Mouse (Mus musculus): Measurements from ENCODE around the gene 1700008O03Rik.

- TF ChIP-seq CTCF (conservative IDR thresholded peaks at IDR 0.05; ENCODE audit: insufficient read depth, insufficient read length, low read depth, low read length) (no peak), POLR2A (IDR thresholded peaks at IDR 0.05; ENCODE audit: low read depth, low read length) (no peak)
Measured at GRCm38 (mm10) chr7:44375793-44376192, 9.8 kb downstream of the 1700008O03Rik start.

Measured in kidney, adult 2 months (tissue).